Mouse (Mus musculus) E14TG2a.4 (cell line): ENCODE measurements around the gene Trim72.

ENCODE experiments used
- CTCF ChIP-seq: conservative IDR thresholded peaks from 2 replicates; pipeline ENCODE4 v1.5.1; 2014; ENCODE audit warnings: low read length
- POU5F1 ChIP-seq: IDR thresholded peaks from 2 replicates; pipeline ENCODE4 v1.6.1; 2014; ENCODE audit warnings: low read length, borderline replicate concordance

- no peak for TF ChIP-seq CTCF
- TF ChIP-seq POU5F1: no peak
Measured at GRCm38 (mm10) chr7:128023565-128023964, 19.8 kb downstream of the Trim72 start.
